Mouse (Mus musculus) heart, postnatal 0 days (tissue): ENCODE results near the gene Hipk2. TPM values are rescaled to one million over a fixed set of nuclear protein-coding genes. Genes with fewer than 3 reads are reported as not detected.

Experiments used
- ATAC-seq: fragments of 200-750 bp; cut with Nextera tagmentation; 2 replicates; pipeline ENCODE4 v1.8.0; 2017; ENCODE audit warnings: low read depth, moderate number of reproducible peaks, moderate library complexity; ENCODE audit not compliant: insufficient read depth
- DNase-seq: peaks from one replicate; pipeline ENCODE4 v3.0.0-alpha.2; 2016; ENCODE audit warnings: low spot score
- H3K27ac ChIP-seq: fragments of 300-500 bp; sonication (generic); 2 replicates; pipeline ENCODE4 v1.5.1; 2014; ENCODE audit warnings: low read depth, mild to moderate bottlenecking
- H3K27me3 ChIP-seq: fragments of 300-500 bp; sonication (generic); 2 replicates; pipeline ENCODE4 v1.6.1; 2014; ENCODE audit warnings: low read length, mixed read lengths; ENCODE audit not compliant: control insufficient read depth, insufficient read depth
- H3K36me3 ChIP-seq: fragments of 300-500 bp; sonication (generic); replicated peaks from 2 replicates; pipeline ENCODE4 v1.6.1; 2014; ENCODE audit warnings: low read length, mixed read lengths; ENCODE audit not compliant: control insufficient read depth, insufficient read depth
- H3K4me1 ChIP-seq: fragments of 300-500 bp; sonication (generic); 2 replicates; pipeline ENCODE4 v1.6.1; 2014; ENCODE audit warnings: antibody characterized with exemption; ENCODE audit not compliant: control insufficient read depth, insufficient read depth
- H3K4me2 ChIP-seq: fragments of 300-500 bp; sonication (generic); 2 replicates; pipeline ENCODE4 v1.6.1; 2014; ENCODE audit warnings: low read depth, mild to moderate bottlenecking, low read length, moderate library complexity
- H3K4me3 ChIP-seq: fragments of 300-500 bp; sonication (generic); 2 replicates; pipeline ENCODE4 v1.5.1; 2014; ENCODE audit warnings: low read depth, low read length
- H3K9ac ChIP-seq: fragments of 300-500 bp; sonication (generic); replicated peaks from 2 replicates; pipeline ENCODE4 v1.6.1; 2014; ENCODE audit warnings: low read depth, low read length, mixed read lengths
- H3K9me3 ChIP-seq: fragments of 300-500 bp; sonication (generic); replicated peaks from 2 replicates; pipeline ENCODE4 v1.6.1; 2016; ENCODE audit warnings: low read length; ENCODE audit not compliant: control insufficient read depth
- CTCF ChIP-seq: IDR thresholded peaks from 2 replicates; pipeline ENCODE4 v1.5.1; 2016; ENCODE audit warnings: antibody characterized with exemption, control low read depth, low read depth
- EP300 ChIP-seq: IDR thresholded peaks from 2 replicates; pipeline ENCODE4 v1.6.1; 2016; ENCODE audit warnings: antibody characterized with exemption, low read depth
- WGBS: fragments of 180-500 bp; shearing (Covaris S2); extraction: QIAGEN DNeasy Blood & Tissue Kit; methylation state at CpG from one replicate; pipeline ENCODE4 v1.1.7; 2014; 5-methylcytosine and 5-hydroxymethylcytosine counted together
- polyA plus RNA-seq: library from polyadenylated mRNA; unstranded; fragments of >200 nt; fragmentation: Nextera tagmentation; extraction: Ambion mirVana; gene quantifications from 2 replicates; pipeline ENCODE4 v1.2.1, GENCODE M21; 2015
- total RNA-seq: library from RNA; depleted of rRNA; stranded (reverse); fragments of >200 nt; gene quantifications from 2 replicates; pipeline ENCODE4 v1.2.3, GENCODE M21; 2014; ENCODE audit warnings: low replicate concordance

Gene Hipk2
- total and polyA plus RNA-seq, 2 experiments from 2014 or later, result 9.8 to 45.0 TPM

GRCm38 (mm10) chr6:38916571-38916970 is 40.6 kb upstream of the Hipk2 start:
- Histone ChIP-seq H3K36me3 (no peaks in the 10 kb centered on the region), H3K9me3 (no peaks in the 10 kb centered on the region), H3K4me3 (no peak overlapping the region), H3K4me1 (peaks cover 3% of the 10 kb centered on the region; the same call in 1 of the 2 replicates), H3K4me2 (no peak overlapping the region), H3K27me3 (no peaks in the 10 kb centered on the region), H3K9ac (no peak overlapping the region), H3K27ac (no peak overlapping the region)
- 69% methylated on average over 4 of the region's 4 CpGs for WGBS
- no peak for ATAC-seq
- no peak for DNase-seq
- TF ChIP-seq EP300 (no peak), CTCF (no peak)

GRCm38 (mm10) chr6:38915776-38916175 is 39.8 kb upstream of the Hipk2 start:
- DNase-seq (no peak), ATAC-seq (no peak)
- no peaks in the 10 kb centered on the region for H3K9me3 ChIP-seq
- no peak overlapping the region for H3K27ac ChIP-seq
- TF ChIP-seq EP300 (no peak), CTCF (no peak)
- H3K36me3 ChIP-seq, result no peaks in the 10 kb centered on the region
- H3K4me2 ChIP-seq, result no peak overlapping the region
- H3K4me3 ChIP-seq, result no peak overlapping the region
- H3K9ac ChIP-seq, result no peak overlapping the region
- 79% methylated on average over 5 of the region's 5 CpGs for WGBS
- peaks cover 3% of the 10 kb centered on the region for H3K4me1 ChIP-seq
- no peaks in the 10 kb centered on the region for H3K27me3 ChIP-seq

GRCm38 (mm10) chr6:38914181-38914580 is 38.2 kb upstream of the Hipk2 start:
- no peak overlapping the region for H3K4me3 ChIP-seq
- peaks cover 8% of the 10 kb centered on the region for H3K4me1 ChIP-seq
- ATAC-seq (no peak), DNase-seq (no peak)
- H3K27ac ChIP-seq, result no peak overlapping the region
- no peak overlapping the region for H3K9ac ChIP-seq
- no peak overlapping the region for H3K4me2 ChIP-seq
- no peaks in the 10 kb centered on the region for H3K36me3 ChIP-seq
- WGBS, result 84% methylated on average over 10 of the region's 10 CpGs
- no peaks in the 10 kb centered on the region for H3K9me3 ChIP-seq
- no peaks in the 10 kb centered on the region for H3K27me3 ChIP-seq
- TF ChIP-seq EP300 (no peak), CTCF (no peak)

- no peak overlapping the region for H3K9ac ChIP-seq
- H3K4me1 ChIP-seq, result peaks cover 8% of the 10 kb centered on the region
- H3K4me2 ChIP-seq, result no peak overlapping the region
- 58% methylated on average over 13 of the region's 13 CpGs for WGBS
- H3K27ac ChIP-seq, result no peak overlapping the region
- H3K9me3 ChIP-seq, result no peaks in the 10 kb centered on the region
- no peak overlapping the region for H3K4me3 ChIP-seq
- DNase-seq (no peak), ATAC-seq (no peak)
- no peaks in the 10 kb centered on the region for H3K27me3 ChIP-seq
- TF ChIP-seq EP300 (no peak), CTCF (no peak)
- H3K36me3 ChIP-seq, result no peaks in the 10 kb centered on the region
Measured at GRCm38 (mm10) chr6:38913386-38914042, 37.5 kb upstream of the Hipk2 start.

GRCm38 (mm10) chr6:38912845-38913244 is 36.9 kb upstream of the Hipk2 start:
- Histone ChIP-seq H3K4me3 (no peak overlapping the region), H3K4me1 (peaks cover 8% of the 10 kb centered on the region), H3K4me2 (no peak overlapping the region), H3K27ac (no peak overlapping the region), H3K27me3 (no peaks in the 10 kb centered on the region), H3K9me3 (no peaks in the 10 kb centered on the region), H3K9ac (no peak overlapping the region), H3K36me3 (no peaks in the 10 kb centered on the region)
- no peak for DNase-seq
- no peak for TF ChIP-seq CTCF
- no peak for TF ChIP-seq EP300
- WGBS, result 68% methylated on average over 9 of the region's 9 CpGs
- no peak for ATAC-seq

GRCm38 (mm10) chr6:38912121-38912660 is 36.2 kb upstream of the Hipk2 start:
- H3K4me3 ChIP-seq, result no peak overlapping the region
- DNase-seq (no peak), ATAC-seq (no peak)
- peaks cover 8% of the 10 kb centered on the region for H3K4me1 ChIP-seq
- H3K9me3 ChIP-seq, result no peaks in the 10 kb centered on the region
- no peaks in the 10 kb centered on the region for H3K36me3 ChIP-seq
- no peak overlapping the region for H3K9ac ChIP-seq
- no peak overlapping the region for H3K27ac ChIP-seq
- H3K4me2 ChIP-seq, result no peak overlapping the region
- no peaks in the 10 kb centered on the region for H3K27me3 ChIP-seq
- TF ChIP-seq CTCF, result no peak
- TF ChIP-seq EP300, result no peak
